Mouse (Mus musculus) WW6 (cell line): ENCODE measurements around the gene Erap1.
"Not testable (repeated sequence)": the region's sequence is repeated elsewhere in the genome, so short reads cannot be mapped to it uniquely, and the experiment has no call there.

ENCODE experiments used
- DNase-seq: peaks from one replicate; pipeline ENCODE4 v3.0.0-alpha.2; 2013; ENCODE audit warnings: low read depth, low spot score

Gene Erap1

DNA sequence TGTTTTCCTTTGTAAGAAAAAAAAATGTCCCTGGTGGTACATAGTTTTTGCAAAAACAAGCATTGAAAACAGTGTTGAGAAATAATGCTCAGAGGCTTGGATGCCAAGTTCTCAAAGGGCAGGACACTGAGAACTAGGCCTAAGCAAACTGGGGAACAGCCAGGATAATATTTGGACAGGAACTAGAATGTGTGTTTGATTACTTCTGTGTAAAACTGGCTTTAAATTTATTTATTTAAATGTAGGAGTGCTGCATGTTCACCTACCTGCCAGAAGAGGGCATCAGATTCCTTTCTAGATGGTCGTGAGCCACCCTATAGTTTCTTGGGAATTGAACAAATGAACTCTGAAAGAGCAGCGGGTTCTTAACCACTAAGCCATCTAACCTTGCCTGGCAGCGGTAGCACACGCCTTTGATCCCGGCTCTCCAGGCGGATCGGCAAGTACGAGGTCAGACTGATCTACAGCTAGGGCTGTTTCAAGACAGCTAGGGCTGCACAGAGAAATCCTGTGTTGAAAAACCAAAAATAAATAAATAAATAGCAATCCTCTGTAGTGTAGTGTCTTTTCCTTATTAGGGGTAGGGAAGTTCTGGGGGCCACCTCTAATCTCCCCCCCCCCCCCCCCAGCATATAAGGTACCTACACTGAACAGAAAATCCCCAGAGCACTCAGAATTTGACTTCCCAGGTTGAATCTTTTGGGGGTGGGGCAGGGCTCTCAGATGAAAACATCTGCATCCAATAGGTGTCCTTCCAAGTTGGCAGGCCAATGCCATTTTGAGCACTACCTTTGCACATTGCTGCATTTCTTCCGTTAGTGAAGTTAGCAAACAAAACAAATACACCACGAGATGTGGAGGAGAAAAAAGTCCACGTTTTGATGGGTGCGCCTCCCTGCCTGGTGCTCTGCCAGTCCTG lies at the start of gene Erap1:
TSS of gene Erap1 (plus strand) at position 776 of the 919 bp plus-strand sequence.
- DNase-seq: peak; percentile 24

DNA sequence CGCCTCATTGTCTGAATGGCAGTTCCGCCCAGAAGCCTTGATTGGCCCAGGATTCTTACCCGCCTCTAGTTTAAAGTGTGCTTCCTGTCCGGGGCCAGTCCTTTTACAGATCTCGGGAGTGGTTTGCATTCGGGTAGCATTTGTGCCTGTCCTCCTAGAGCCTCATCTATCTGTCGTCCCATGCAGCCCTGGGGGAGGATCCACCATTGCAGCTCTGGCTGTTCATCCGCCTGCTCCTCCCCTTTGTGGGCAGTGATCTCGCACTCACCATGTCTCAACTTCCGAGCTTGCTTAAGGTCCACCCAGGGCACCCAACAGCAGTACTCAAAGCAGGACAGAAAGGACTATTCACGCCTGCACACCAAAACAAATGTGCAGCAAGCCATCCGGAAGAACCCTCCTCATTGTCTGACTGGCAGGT lies 48.0 kb upstream of the Erap1 start:
- DNase-seq: peak; percentile 56

- not testable (repeated sequence) for DNase-seq
Measured at GRCm38 (mm10) chr13:74591828-74592227, 47.5 kb upstream of the Erap1 start.

GRCm38 (mm10) chr13:74597022-74597421 lies 42.3 kb upstream of the Erap1 start:
- DNase-seq: not testable (repeated sequence)

GRCm38 (mm10) chr13:74601776-74602175 lies 37.6 kb upstream of the Erap1 start:
- not testable (repeated sequence) for DNase-seq

DNA sequence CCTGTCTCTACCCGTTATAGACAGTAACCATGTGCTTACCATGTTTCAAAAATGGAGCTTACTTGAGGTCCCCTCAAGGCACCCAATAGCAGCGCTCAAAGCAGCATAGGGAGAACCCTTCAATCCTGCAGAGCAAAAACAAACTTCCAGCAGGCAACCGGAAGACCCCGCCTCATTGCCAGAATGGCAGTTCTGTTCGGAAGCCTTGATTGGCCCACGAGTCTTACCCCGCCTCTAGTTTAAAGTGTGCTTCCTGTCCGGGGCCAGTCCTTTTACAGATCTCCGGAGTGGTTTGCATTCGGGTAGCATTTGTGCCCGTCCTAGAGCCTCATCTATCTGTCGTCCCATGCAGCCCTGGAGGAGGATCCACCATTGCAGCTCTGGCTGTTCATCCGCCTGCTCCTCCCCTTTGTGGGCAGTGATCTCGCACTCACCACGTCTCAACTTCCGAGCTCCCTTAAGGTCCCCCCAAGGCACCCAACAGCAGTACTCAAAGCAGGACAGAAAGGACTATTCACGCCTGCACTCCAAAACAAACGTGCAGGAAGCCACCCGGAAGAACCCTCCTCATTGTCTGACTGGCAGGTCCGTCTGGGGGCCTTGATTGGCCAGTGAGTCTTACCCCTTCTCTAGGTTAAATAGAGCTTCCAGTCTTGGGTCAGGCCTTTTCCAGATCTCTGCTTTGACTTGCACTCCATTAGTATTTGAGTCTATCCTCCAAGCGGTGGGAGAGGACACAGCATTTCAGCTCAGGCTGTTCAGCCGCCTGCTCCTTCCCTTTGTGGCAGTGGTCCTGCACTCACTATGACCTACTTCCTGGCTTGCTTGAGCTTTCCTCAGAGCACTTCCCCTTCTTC lies 22.0 kb upstream of the Erap1 start:
- DNase-seq: peak; percentile 71

DNA sequence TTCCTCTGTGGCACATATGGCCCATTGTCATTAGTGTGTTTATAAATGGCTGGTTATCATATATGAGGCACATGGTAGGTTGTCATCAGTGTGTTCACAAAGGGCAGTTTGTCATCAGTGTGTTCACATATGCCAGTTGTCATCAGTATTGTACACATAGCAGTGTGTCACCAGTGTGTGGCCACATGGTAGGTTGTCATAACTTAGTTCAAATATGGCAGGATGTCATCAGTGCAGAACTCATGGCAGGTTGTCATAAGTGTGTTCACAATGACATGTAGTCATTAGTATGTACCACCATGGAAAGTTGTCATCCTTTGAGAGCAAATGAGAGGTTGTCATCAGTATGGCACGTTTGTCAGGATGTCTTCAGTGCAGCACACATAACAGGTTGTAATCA lies 7.0 kb upstream of the Erap1 start:
- no peak for DNase-seq

DNA sequence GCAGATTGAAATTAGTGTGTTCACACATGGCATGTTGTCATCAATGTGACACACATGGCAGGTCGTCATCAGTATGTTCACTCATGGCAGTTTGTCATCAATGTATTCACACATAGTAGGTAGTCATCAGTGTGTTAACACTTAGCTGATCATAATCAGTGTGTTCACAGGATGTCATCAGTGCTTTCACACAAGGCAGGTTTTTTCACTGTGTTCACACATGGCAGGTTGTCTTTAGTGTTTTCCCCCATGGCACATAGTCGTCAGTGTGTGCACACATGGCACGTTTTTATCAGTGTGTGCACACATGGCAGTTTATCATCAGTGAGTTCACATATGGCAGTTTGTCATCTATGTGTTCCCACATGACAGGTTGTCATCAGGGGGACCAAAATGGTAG lies 6.5 kb upstream of the Erap1 start:
- DNase-seq: no peak

- DNase-seq: peak; percentile 26
Measured at GRCm38 (mm10) chr13:74639712-74640522, 549 bp downstream of the Erap1 start.

DNA sequence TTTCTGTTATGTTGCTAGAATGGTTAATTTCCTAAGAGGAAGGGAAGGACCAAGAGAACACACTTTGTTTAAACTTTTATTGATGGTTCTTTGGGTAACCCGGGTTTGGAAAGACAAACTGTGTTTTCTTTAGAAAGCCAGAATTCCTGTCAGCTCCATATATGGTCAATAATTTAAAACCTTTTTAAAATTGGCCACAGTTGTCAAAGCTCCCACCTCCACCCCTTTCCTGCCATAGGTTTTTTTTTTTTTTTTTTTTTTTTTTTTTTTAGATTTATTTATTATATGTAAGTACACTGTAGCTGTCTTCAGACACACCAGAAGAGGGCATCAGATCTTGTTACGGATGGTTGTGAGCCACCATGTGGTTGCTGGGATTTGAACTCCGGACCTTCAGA lies 1.2 kb downstream of the Erap1 start:
- not testable (repeated sequence) for DNase-seq

GRCm38 (mm10) chr13:74695497-74696193 lies 56.3 kb downstream of the Erap1 start:
- DNase-seq: no peak

DNA sequence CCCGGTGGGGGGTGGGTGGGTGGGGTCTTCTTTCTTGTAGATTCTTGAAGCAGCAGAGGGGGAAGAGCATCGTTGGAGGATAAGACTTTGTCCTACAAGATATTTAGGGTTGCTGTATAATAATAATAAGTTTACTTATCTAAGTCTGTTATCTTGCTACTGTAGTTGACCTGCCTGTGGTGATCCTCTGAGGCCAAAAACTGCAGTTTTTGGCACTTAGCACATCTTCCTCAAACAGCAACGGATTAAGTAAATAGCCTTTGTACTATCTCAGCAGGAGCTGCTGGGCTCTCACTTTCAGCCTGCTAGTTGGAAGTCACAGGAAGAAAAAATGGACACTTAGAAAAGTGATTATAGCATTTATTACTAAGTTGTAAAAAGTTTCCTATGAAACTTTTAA lies 56.9 kb downstream of the Erap1 start:
- DNase-seq: no peak

- DNase-seq: no peak
Measured at GRCm38 (mm10) chr13:74719002-74719401, 79.6 kb downstream of the Erap1 start.

- DNase-seq: no peak
Measured at GRCm38 (mm10) chr13:74733726-74734125, 94.4 kb downstream of the Erap1 start.

GRCm38 (mm10) chr13:74735834-74736233 lies 96.5 kb downstream of the Erap1 start:
- DNase-seq: no peak

DNA sequence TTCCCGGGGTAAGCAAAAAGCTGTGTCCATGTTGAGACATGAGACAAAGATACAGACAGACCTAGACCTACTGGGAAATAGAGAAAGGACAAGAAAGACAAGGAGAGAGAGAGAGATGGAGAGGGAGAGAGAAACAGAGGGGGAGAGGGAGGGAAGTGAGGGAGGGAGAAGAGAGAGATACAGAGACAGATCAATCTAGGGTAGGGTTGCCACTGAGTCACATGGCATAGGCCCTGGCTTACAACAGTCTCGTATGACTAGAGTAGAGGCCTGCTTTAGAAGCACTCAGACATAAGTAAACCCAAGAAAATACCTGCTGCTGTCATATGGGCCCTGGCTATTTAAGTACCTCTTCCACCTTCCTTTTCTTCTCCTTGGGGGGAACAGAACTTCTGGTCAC lies 97.0 kb downstream of the Erap1 start:
- no peak for DNase-seq
